Mouse (Mus musculus): ENCODE data around the gene Olfr867.

DNA sequence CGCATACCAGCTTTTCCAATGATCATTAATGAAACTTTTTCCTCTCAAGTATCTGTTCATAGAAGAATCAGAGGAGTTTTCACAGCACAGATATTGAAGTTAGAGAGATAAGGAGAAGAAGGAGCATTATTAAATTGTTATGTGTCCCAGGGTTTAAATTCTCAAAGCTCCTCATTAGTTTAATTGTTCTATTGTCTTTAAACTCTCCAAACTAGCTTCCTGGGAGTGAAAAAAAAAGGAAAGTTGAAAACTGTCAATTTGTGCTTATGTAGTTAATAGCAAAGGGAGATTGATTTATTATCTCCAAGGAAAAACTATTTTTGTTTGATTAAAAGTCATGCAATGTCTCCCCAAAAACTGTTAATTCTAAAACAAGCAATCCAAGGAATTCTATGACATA, at the start of gene Olfr867:
- TF ChIP-seq POLR2AphosphoS2 (IDR thresholded peaks at IDR 0.05; ENCODE audit: insufficient read length, low read depth), result no peak
- TF ChIP-seq POLR2A (IDR thresholded peaks at IDR 0.05; ENCODE audit: insufficient read length, low read depth), result no peak

All from myocyte (in vitro differentiated cells).